Mouse (Mus musculus) frontal cortex, adult 2 months (tissue): ENCODE measurements at regions not wholly inside any gene's neighbourhood (a gene's known extent, or its start where the extent isn't known, plus 50 kb on each side); places are given as distances from the start of the nearest gene placed in this dataset.
A peak's percentile ranks its signal among the peaks of the same experiment; 100 is the strongest.
"Not testable (repeated sequence)": the region's sequence is repeated elsewhere in the genome, so short reads cannot be mapped to it uniquely, and the experiment has no call there.

Experiments
- DNase-seq, 2 experiments: peaks; one replicate each; pipeline ENCODE4 v3.0.0; 2022; ENCODE audit warnings: low spot score in 1 of 2; ENCODE audit errors: extremely low spot score in 1 of 2

- DNase-seq: not testable (repeated sequence)
Measured at GRCm38 (mm10) chr6:67954570-67954969, 419.0 kb upstream of the Tacstd2 start.

GRCm38 (mm10) chr6:67931499-67931898, 395.9 kb upstream of the Tacstd2 start:
- not testable (repeated sequence) for DNase-seq

GRCm38 (mm10) chr6:67922537-67922936, 386.9 kb upstream of the Tacstd2 start:
- DNase-seq: peak; percentile 3 to 19

GRCm38 (mm10) chr6:67913903-67914302, 378.3 kb upstream of the Tacstd2 start:
- peak in 1 of 2 experiments; percentile 35 for DNase-seq

GRCm38 (mm10) chr6:67913309-67913708, 377.7 kb upstream of the Tacstd2 start:
- no peak for DNase-seq

GRCm38 (mm10) chr6:67896495-67896894, 360.9 kb upstream of the Tacstd2 start:
- DNase-seq: no peak

GRCm38 (mm10) chr6:67895858-67896257, 360.3 kb upstream of the Tacstd2 start:
- no peak for DNase-seq

GRCm38 (mm10) chr6:67887586-67887985, 352.0 kb upstream of the Tacstd2 start:
- DNase-seq: no peak

- no peak for DNase-seq
Measured at GRCm38 (mm10) chr6:67884893-67885292, 349.3 kb upstream of the Tacstd2 start.

GRCm38 (mm10) chr6:67881476-67881875, 345.9 kb upstream of the Tacstd2 start:
- not testable (repeated sequence) for DNase-seq

GRCm38 (mm10) chr6:67857945-67858344, 322.3 kb upstream of the Tacstd2 start:
- DNase-seq: peak in 1 of 2 experiments; percentile 1

- not testable (repeated sequence) for DNase-seq
Measured at GRCm38 (mm10) chr6:67839486-67839885, 303.9 kb upstream of the Tacstd2 start.

GRCm38 (mm10) chr6:67812478-67812877, 276.9 kb upstream of the Tacstd2 start:
- DNase-seq: peak in 1 of 2 experiments; percentile 42

- no peak for DNase-seq
Measured at GRCm38 (mm10) chr6:67791393-67791792, 255.8 kb upstream of the Tacstd2 start.

- DNase-seq: no peak
Measured at GRCm38 (mm10) chr6:67790742-67791141, 255.1 kb upstream of the Tacstd2 start.

- DNase-seq: no peak
Measured at GRCm38 (mm10) chr6:67787091-67787765, 251.6 kb upstream of the Tacstd2 start.

- no peak for DNase-seq
Measured at GRCm38 (mm10) chr6:67778883-67779282, 243.3 kb upstream of the Tacstd2 start.

- DNase-seq: peak in 1 of 2 experiments; percentile 2
Measured at GRCm38 (mm10) chr6:67754102-67754501, 218.5 kb upstream of the Tacstd2 start.

- DNase-seq: no peak
Measured at GRCm38 (mm10) chr6:67725611-67726010, 190.0 kb upstream of the Tacstd2 start.

- DNase-seq: peak in 1 of 2 experiments; percentile 9
Measured at GRCm38 (mm10) chr6:67698952-67699351, 163.4 kb upstream of the Tacstd2 start.

GRCm38 (mm10) chr6:67690997-67691396, 155.4 kb upstream of the Tacstd2 start:
- not testable (repeated sequence) for DNase-seq

- not testable (repeated sequence) for DNase-seq
Measured at GRCm38 (mm10) chr6:67683105-67683504, 147.5 kb upstream of the Tacstd2 start.
